Mouse (Mus musculus) hindbrain, postnatal 0 days (tissue): ENCODE results near the gene Olfr639. TPM values are rescaled to one million over a fixed set of nuclear protein-coding genes. Genes with fewer than 3 reads are reported as not detected.
"Not testable (repeated sequence)": the region's sequence is repeated elsewhere in the genome, so short reads cannot be mapped to it uniquely, and the experiment has no call there.

ENCODE experiments used
- ATAC-seq: fragments of 200-750 bp; cut with Nextera tagmentation; 2 replicates; pipeline ENCODE4 v1.8.0; 2017; ENCODE audit warnings: mild to moderate bottlenecking, moderate TSS enrichment, moderate library complexity
- DNase-seq: peaks from one replicate; pipeline ENCODE4 v3.0.0-alpha.2; 2015; ENCODE audit warnings: low spot score
- H3K27ac ChIP-seq: fragments of 300-500 bp; sonication (generic); 2 replicates; pipeline ENCODE4 v1.5.1; 2014; ENCODE audit warnings: mild to moderate bottlenecking
- H3K27me3 ChIP-seq: fragments of 300-500 bp; sonication (generic); 2 replicates; pipeline ENCODE4 v1.6.1; 2014; ENCODE audit warnings: low read length, mixed read lengths; ENCODE audit not compliant: insufficient read depth
- H3K36me3 ChIP-seq: fragments of 300-500 bp; sonication (generic); 2 replicates; pipeline ENCODE4 v1.6.1; 2014; ENCODE audit warnings: low read length, mixed read lengths; ENCODE audit not compliant: insufficient read depth
- H3K4me1 ChIP-seq: fragments of 300-500 bp; sonication (generic); 2 replicates; pipeline ENCODE4 v1.6.1; 2014; ENCODE audit warnings: antibody characterized with exemption, low read length, mixed read lengths; ENCODE audit not compliant: insufficient read depth
- H3K4me2 ChIP-seq: fragments of 300-500 bp; sonication (generic); 2 replicates; pipeline ENCODE4 v1.6.1; 2014; ENCODE audit warnings: low read depth, mild to moderate bottlenecking, low read length, moderate library complexity, mixed read lengths
- H3K4me3 ChIP-seq: fragments of 300-500 bp; sonication (generic); 2 replicates; pipeline ENCODE4 v1.5.1; 2014; ENCODE audit warnings: low read length
- H3K9ac ChIP-seq: fragments of 300-500 bp; sonication (generic); replicated peaks from 2 replicates; pipeline ENCODE4 v1.6.1; 2014; ENCODE audit warnings: mild to moderate bottlenecking, low read length, moderate library complexity, mixed read lengths
- H3K9me3 ChIP-seq: fragments of 300-500 bp; sonication (generic); 2 replicates; pipeline ENCODE4 v1.6.1; 2016; ENCODE audit warnings: low read length, mixed read lengths
- CTCF ChIP-seq: IDR thresholded peaks from 2 replicates; pipeline ENCODE4 v1.5.1; 2016; ENCODE audit warnings: antibody characterized with exemption, control low read depth, low read depth
- WGBS: fragments of 180-500 bp; shearing (Covaris S2); extraction: QIAGEN DNeasy Blood & Tissue Kit; methylation state at CpG from one replicate; pipeline ENCODE4 v1.1.7; 2014; 5-methylcytosine and 5-hydroxymethylcytosine counted together
- polyA plus RNA-seq: library from polyadenylated mRNA; unstranded; fragments of >200 nt; fragmentation: Nextera tagmentation; extraction: Ambion mirVana; gene quantifications from 2 replicates; pipeline ENCODE4 v1.2.1, GENCODE M21; 2015
- total RNA-seq: library from RNA; depleted of rRNA; stranded (reverse); fragments of >200 nt; gene quantifications from 2 replicates; pipeline ENCODE4 v1.2.3, GENCODE M21; 2014; rRNA removed

Gene Olfr639
- total and polyA plus RNA-seq, 2 experiments from 2014 or later = 0.03 TPM; not detected in 1

DNA sequence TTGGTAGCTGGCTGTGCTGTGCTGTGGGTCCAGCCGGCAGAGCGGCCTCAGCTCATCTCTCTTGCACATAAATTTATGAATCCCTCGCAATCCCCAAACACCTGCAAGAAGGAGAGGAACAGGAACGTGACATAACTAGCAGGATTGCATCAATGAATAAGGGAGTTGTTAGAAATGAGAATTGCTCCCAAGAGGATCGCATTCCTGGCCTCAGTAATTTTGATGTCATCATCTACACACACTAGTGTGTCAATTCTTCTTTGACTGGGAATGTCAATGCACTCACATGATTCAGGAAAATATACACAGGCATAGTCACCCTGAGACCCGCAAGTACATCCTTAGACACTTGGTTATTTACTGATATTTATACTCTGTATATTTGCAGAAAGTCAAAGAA is 8.4 kb upstream of the Olfr639 start, which contains the start of gene Olfr640:
Gene Olfr640, minus strand, starts transcription at position 101 of the 400 bp plus-strand sequence.
- H3K4me3 ChIP-seq = no peak within 1 kb of the TSS
- no peaks in the 10 kb centered on the region for H3K27me3 ChIP-seq
- WGBS = 78% methylated on average over 6 of the region's 6 CpGs
- no peaks in the 10 kb centered on the region for H3K9me3 ChIP-seq
- H3K9ac ChIP-seq = no peak within 1 kb of the TSS
- DNase-seq (no peak), ATAC-seq (no peak)
- no peak for TF ChIP-seq CTCF
- H3K4me2 ChIP-seq = no peak within 1 kb of the TSS
- H3K27ac ChIP-seq = no peak within 1 kb of the TSS
- no peaks in the 10 kb centered on the region for H3K36me3 ChIP-seq
- H3K4me1 ChIP-seq = no peaks in the 10 kb centered on the region

DNA sequence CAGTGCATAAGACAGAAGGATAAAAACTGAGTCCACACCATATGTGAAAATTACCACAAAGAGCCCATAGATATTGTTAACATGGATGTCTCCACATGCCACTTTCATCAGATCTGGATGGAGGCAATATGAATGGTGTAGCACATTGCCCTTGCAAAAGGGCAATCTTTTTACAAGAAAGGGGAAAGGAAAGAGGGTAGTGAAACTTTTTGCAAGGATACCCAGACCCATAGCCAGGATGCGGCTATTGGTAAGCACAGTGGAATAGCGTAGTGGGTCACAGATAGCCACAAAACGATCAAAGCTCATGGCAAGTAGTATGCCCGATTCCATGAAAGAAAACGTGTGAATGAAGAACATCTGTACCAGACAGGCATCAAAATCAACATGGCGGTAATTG is 4.5 kb upstream of the Olfr639 start:
- H3K36me3 ChIP-seq = no peaks in the 10 kb centered on the region
- 91% methylated on average over 6 of the region's 6 CpGs for WGBS
- no peak for TF ChIP-seq CTCF
- H3K9ac ChIP-seq = no peak overlapping the region
- no peak overlapping the region for H3K4me3 ChIP-seq
- H3K27me3 ChIP-seq = no peaks in the 10 kb centered on the region
- no peak for DNase-seq
- no peak overlapping the region for H3K4me2 ChIP-seq
- H3K9me3 ChIP-seq = no peaks in the 10 kb centered on the region
- no peak overlapping the region for H3K27ac ChIP-seq
- H3K4me1 ChIP-seq = no peaks in the 10 kb centered on the region
- ATAC-seq = no peak

DNA sequence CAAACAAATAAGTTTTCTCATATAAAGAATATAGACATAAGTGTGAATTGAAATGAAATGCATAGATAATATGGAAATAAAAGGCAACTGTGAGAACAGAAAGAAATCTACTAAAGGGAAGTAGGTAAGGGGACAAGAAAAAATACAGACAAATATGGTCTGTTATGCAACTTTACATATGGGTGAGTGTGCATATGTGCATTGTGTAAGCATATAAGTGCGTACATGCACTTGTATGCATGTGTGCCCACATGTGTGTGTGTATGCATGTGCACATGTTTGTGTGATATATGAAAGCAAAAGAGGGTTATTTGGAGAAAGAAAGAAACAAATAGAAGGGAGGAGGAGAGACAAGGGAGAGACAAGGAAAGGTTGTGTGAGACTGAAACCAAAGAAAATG is 1.9 kb upstream of the Olfr639 start:
- no peak for TF ChIP-seq CTCF
- ATAC-seq (no peak), DNase-seq (no peak)
- no peaks in the 10 kb centered on the region for H3K4me1 ChIP-seq
- H3K4me3 ChIP-seq = no peak overlapping the region
- H3K4me2 ChIP-seq = no peak overlapping the region
- no peaks in the 10 kb centered on the region for H3K9me3 ChIP-seq
- H3K27ac ChIP-seq = no peak overlapping the region
- no peak overlapping the region for H3K9ac ChIP-seq
- H3K36me3 ChIP-seq = no peaks in the 10 kb centered on the region
- no peaks in the 10 kb centered on the region for H3K27me3 ChIP-seq
- 88% methylated on average over 1 of the region's 1 CpGs for WGBS

DNA sequence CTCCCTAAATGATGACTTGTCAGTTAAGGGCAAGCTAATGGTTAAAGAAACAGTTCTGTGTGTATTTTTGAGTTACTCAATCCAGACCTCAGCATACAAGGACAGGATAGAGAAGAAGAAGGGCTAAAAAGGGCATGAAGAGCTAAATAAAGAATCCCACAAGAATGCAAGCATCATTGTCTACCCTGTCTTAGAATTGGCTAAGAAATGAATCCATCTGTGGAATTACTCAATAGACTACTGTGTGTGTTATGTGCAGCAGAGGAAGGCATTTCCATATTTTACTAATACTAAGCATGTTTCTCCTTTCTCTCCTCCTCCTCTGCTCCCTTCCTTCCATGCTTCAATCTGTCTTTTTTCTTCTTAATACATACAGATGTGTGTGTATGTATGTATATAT is 18.0 kb downstream of the Olfr639 start:
- ATAC-seq (no peak), DNase-seq (no peak)
- no peak overlapping the region for H3K9ac ChIP-seq
- H3K27me3 ChIP-seq = no peaks in the 10 kb centered on the region
- H3K4me3 ChIP-seq = no peak overlapping the region
- H3K4me1 ChIP-seq = no peaks in the 10 kb centered on the region
- H3K9me3 ChIP-seq = no peaks in the 10 kb centered on the region
- no peak for TF ChIP-seq CTCF
- no peak overlapping the region for H3K4me2 ChIP-seq
- no peaks in the 10 kb centered on the region for H3K36me3 ChIP-seq
- no peak overlapping the region for H3K27ac ChIP-seq

DNA sequence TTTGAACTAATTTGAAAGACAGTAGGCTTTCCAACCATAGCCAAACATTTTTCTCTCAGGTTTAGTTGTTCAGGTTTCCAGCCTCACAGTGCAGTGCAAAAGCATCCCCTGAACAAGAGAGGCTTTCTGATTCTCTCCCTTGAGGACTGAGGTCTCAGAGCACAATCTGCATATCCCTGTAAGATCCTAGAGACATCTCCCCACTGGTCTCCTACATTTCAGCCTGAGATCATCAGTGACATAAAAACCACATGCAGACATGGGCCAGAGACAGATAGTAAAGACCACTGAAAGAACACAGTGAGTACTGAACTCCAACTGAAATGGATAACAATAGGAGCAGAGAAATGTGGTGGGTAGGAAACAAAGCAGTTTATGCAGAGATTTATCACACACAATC is 18.7 kb downstream of the Olfr639 start, which contains the start of gene Olfr638:
Gene Olfr638, plus strand, starts transcription at position 301 of the 400 bp plus-strand sequence.
- no peak for ATAC-seq
- H3K36me3 ChIP-seq = no peaks in the 10 kb centered on the region
- no peaks in the 10 kb centered on the region for H3K27me3 ChIP-seq
- H3K9me3 ChIP-seq = no peaks in the 10 kb centered on the region
- DNase-seq = no peak
- H3K4me2 ChIP-seq = no peak within 1 kb of the TSS
- TF ChIP-seq CTCF = no peak
- no peak within 1 kb of the TSS for H3K9ac ChIP-seq
- no peak within 1 kb of the TSS for H3K4me3 ChIP-seq
- no peaks in the 10 kb centered on the region for H3K4me1 ChIP-seq
- H3K27ac ChIP-seq = no peak within 1 kb of the TSS

DNA sequence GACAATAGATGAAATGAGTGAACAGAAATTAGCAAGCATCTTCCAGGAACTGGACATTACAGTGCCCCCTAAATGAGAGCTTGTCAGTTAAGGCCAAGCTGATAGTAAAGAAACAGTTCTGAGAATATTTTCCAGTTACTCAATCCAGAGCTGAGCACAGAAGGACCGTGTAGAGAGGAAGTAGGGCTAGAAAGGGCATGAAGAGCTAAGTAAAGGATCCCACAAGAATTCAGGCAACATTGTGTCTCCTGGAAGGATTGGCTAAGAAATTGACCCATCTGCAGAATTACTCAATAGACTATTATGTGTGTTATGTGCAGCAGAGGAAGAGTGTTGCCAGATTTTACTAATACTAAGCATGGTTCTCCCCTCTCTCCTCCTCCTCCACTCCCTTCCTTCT is 45.3 kb downstream of the Olfr639 start:
- no peak overlapping the region for H3K4me3 ChIP-seq
- H3K27me3 ChIP-seq = no peaks in the 10 kb centered on the region
- no peaks in the 10 kb centered on the region for H3K36me3 ChIP-seq
- H3K9ac ChIP-seq = no peak overlapping the region
- no peaks in the 10 kb centered on the region for H3K9me3 ChIP-seq
- no peak for ATAC-seq
- no peak for DNase-seq
- no peak for TF ChIP-seq CTCF
- H3K4me1 ChIP-seq = no peaks in the 10 kb centered on the region
- H3K27ac ChIP-seq = no peak overlapping the region
- no peak overlapping the region for H3K4me2 ChIP-seq
- WGBS = 73% methylated on average over 1 of the region's 1 CpGs

DNA sequence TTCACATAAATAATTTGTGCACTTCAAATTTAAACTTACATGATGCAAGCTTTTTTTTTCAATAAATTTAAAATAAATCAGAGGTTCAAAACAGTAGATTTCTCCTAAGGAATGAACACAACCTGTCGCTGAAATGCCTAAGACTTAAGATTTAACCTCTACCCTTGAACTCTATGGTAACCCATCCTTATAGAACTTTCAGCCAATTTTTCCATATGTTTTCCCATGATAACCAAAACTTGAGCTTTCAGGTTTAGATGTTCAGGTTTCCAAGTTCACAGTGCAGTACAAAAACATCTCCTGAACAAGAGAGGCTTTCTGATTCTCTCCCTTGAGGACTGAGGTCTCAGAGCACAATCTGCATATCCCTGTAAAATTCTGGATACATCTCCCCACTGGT is 46.3 kb downstream of the Olfr639 start, which contains the start of gene Olfr635:
Gene Olfr635, plus strand, starts transcription at position 301 of the 400 bp plus-strand sequence.
- Histone ChIP-seq H3K27me3 (no peaks in the 10 kb centered on the region), H3K36me3 (no peaks in the 10 kb centered on the region), H3K9ac (no peak within 1 kb of the TSS), H3K4me1 (no peaks in the 10 kb centered on the region), H3K4me3 (no peak within 1 kb of the TSS), H3K4me2 (no peak within 1 kb of the TSS), H3K27ac (no peak within 1 kb of the TSS), H3K9me3 (no peaks in the 10 kb centered on the region)
- 76% methylated on average over 1 of the region's 1 CpGs for WGBS
- DNase-seq (no peak), ATAC-seq (no peak)
- TF ChIP-seq CTCF = no peak

DNA sequence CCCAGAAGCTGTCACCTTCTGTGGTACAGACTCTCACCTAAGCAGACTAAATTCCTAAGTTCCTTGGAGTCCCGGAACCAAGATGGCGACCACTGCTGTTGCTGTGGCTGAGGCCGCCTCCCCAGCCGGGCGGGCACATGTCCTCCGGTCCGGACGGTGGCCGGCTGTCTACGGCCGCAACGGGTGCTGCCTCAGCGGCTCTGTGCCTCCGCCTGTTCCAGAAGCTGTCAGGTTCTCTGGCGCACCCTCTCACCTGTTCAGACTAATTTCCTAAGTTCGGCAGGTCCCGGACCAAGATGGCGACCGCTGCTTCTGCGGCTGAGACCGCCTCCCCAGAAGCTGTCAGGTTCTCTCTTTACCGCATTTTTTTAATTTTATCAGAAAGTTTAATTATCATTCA is 50.2 kb downstream of the Olfr639 start:
- H3K9ac ChIP-seq, H3K4me1 ChIP-seq, DNase-seq, H3K9me3 ChIP-seq, H3K27me3 ChIP-seq, H3K27ac ChIP-seq, H3K4me3 ChIP-seq, ATAC-seq, H3K4me2 ChIP-seq, H3K36me3 ChIP-seq: not testable (repeated sequence)
- WGBS = 96% methylated on average over 22 of the region's 22 CpGs

Other genes starting within 250 kb of the Olfr639 start
Only the 30 nearest of the 32 such genes appear.
- gene Olfr67, start 225.5 kb downstream of the Olfr639 start, total RNA-seq = not detected in 2 replicates
- not detected in 2 replicates for gene Olfr67, start 225.5 kb downstream of the Olfr639 start, polyA plus RNA-seq
- 146 and 311 TPM in 2 replicates for gene Hbb-bt, start 203.3 kb downstream of the Olfr639 start, total RNA-seq
- gene Hbb-bt, start 203.3 kb downstream of the Olfr639 start, polyA plus RNA-seq = 213 and 218 TPM in 2 replicates
- gene Hbb-bs, start 189.2 kb downstream of the Olfr639 start, total RNA-seq = 1,334 and 1,616 TPM in 2 replicates
- 849 and 1,064 TPM in 2 replicates for gene Hbb-bs, start 189.2 kb downstream of the Olfr639 start, polyA plus RNA-seq
- gene Hbb-bh2, start 176.8 kb downstream of the Olfr639 start, total RNA-seq = not detected in 2 replicates
- gene Hbb-bh2, start 176.8 kb downstream of the Olfr639 start, polyA plus RNA-seq = not detected in 2 replicates
- not detected in 2 replicates for gene Hbb-bh1, start 174.1 kb downstream of the Olfr639 start, total RNA-seq
- gene Hbb-bh1, start 174.1 kb downstream of the Olfr639 start, polyA plus RNA-seq = not detected in 2 replicates
- not detected in 2 replicates for gene Hbb-y, start 164.1 kb downstream of the Olfr639 start, total RNA-seq
- 0.30 and 1.1 TPM in 2 replicates for gene Hbb-y, start 164.1 kb downstream of the Olfr639 start, polyA plus RNA-seq
- gene Olfr66, start 131.1 kb downstream of the Olfr639 start, total RNA-seq = not detected in 2 replicates
- gene Olfr66, start 131.1 kb downstream of the Olfr639 start, polyA plus RNA-seq = not detected in 2 replicates
- gene Olfr64, start 122.8 kb downstream of the Olfr639 start, total RNA-seq = not detected in 2 replicates
- not detected in 2 replicates for gene Olfr64, start 122.8 kb downstream of the Olfr639 start, polyA plus RNA-seq
- gene Olfr65, start 113.8 kb downstream of the Olfr639 start, total RNA-seq = not detected in 2 replicates
- gene Olfr65, start 113.8 kb downstream of the Olfr639 start, polyA plus RNA-seq = not detected in 2 replicates
- not detected in 2 replicates for gene Olfr631, start 88.5 kb downstream of the Olfr639 start, total RNA-seq
- not detected in 2 replicates for gene Olfr631, start 88.5 kb downstream of the Olfr639 start, polyA plus RNA-seq
- not detected in 2 replicates for gene Olfr632, start 83.0 kb downstream of the Olfr639 start, total RNA-seq
- gene Olfr632, start 83.0 kb downstream of the Olfr639 start, polyA plus RNA-seq = not detected in 2 replicates
- gene Olfr633, start 72.9 kb downstream of the Olfr639 start, total RNA-seq = not detected in 2 replicates
- gene Olfr633, start 72.9 kb downstream of the Olfr639 start, polyA plus RNA-seq = not detected in 2 replicates
- gene Olfr635, start 46.2 kb downstream of the Olfr639 start, total RNA-seq = not detected in 2 replicates
- gene Olfr635, start 46.2 kb downstream of the Olfr639 start, polyA plus RNA-seq = not detected in 2 replicates
- not detected in 2 replicates for gene Olfr638, start 18.6 kb downstream of the Olfr639 start, total RNA-seq
- not detected in 2 replicates for gene Olfr638, start 18.6 kb downstream of the Olfr639 start, polyA plus RNA-seq
- gene Olfr640, start 8.3 kb upstream of the Olfr639 start, total RNA-seq = not detected in 2 replicates
- gene Olfr640, start 8.3 kb upstream of the Olfr639 start, polyA plus RNA-seq = not detected in 2 replicates
- gene Olfr641, start 18.1 kb upstream of the Olfr639 start, total RNA-seq = not detected in 2 replicates
- gene Olfr641, start 18.1 kb upstream of the Olfr639 start, polyA plus RNA-seq = not detected in 2 replicates
- gene Olfr642, start 35.4 kb upstream of the Olfr639 start, total RNA-seq = not detected in 2 replicates
- not detected in 2 replicates for gene Olfr642, start 35.4 kb upstream of the Olfr639 start, polyA plus RNA-seq
- gene 4930516K23Rik, start 44.1 kb upstream of the Olfr639 start, total RNA-seq = not detected in 2 replicates
- gene 4930516K23Rik, start 44.1 kb upstream of the Olfr639 start, polyA plus RNA-seq = not detected in 2 replicates
- not detected in 2 replicates for gene Olfr644, start 54.6 kb upstream of the Olfr639 start, total RNA-seq
- gene Olfr644, start 54.6 kb upstream of the Olfr639 start, polyA plus RNA-seq = not detected in 2 replicates
- not detected in 2 replicates for gene Olfr645, start 68.2 kb upstream of the Olfr639 start, total RNA-seq
- not detected in 2 replicates for gene Olfr645, start 68.2 kb upstream of the Olfr639 start, polyA plus RNA-seq
- not detected in 2 replicates for gene Olfr646, start 87.6 kb upstream of the Olfr639 start, total RNA-seq
- gene Olfr646, start 87.6 kb upstream of the Olfr639 start, polyA plus RNA-seq = not detected in 2 replicates
- gene Ubqln5, start 112.5 kb upstream of the Olfr639 start, total RNA-seq = not detected in 2 replicates
- gene Ubqln5, start 112.5 kb upstream of the Olfr639 start, polyA plus RNA-seq = not detected in 2 replicates
- not detected in 2 replicates for gene Olfr643, start 120.1 kb upstream of the Olfr639 start, total RNA-seq
- not detected in 2 replicates for gene Olfr643, start 120.1 kb upstream of the Olfr639 start, polyA plus RNA-seq
- not detected in 2 replicates for gene Ubqln3, start 126.0 kb upstream of the Olfr639 start, total RNA-seq
- not detected in 2 replicates for gene Ubqln3, start 126.0 kb upstream of the Olfr639 start, polyA plus RNA-seq
- gene Ubqlnl, start 133.3 kb upstream of the Olfr639 start, total RNA-seq = not detected in 2 replicates
- not detected in 2 replicates for gene Ubqlnl, start 133.3 kb upstream of the Olfr639 start, polyA plus RNA-seq
- gene Olfm5, start 147.5 kb upstream of the Olfr639 start, total RNA-seq = not detected in 2 replicates
- gene Olfm5, start 147.5 kb upstream of the Olfr639 start, polyA plus RNA-seq = not detected in 2 replicates
- gene Olfr648, start 166.1 kb upstream of the Olfr639 start, total RNA-seq = not detected in 2 replicates
- gene Olfr648, start 166.1 kb upstream of the Olfr639 start, polyA plus RNA-seq = 0.37 and 0.40 TPM in 2 replicates
- gene Olfr649, start 178.7 kb upstream of the Olfr639 start, total RNA-seq = not detected in 2 replicates
- gene Olfr649, start 178.7 kb upstream of the Olfr639 start, polyA plus RNA-seq = not detected in 2 replicates
- 0.29 and 0.37 TPM in 2 replicates for gene Trim6, start 201.5 kb upstream of the Olfr639 start, total RNA-seq
- 0.68 and 0.91 TPM in 2 replicates for gene Trim6, start 201.5 kb upstream of the Olfr639 start, polyA plus RNA-seq
- gene Trim34a, start 227.2 kb upstream of the Olfr639 start, total RNA-seq = 1.3 and 1.9 TPM in 2 replicates
- gene Trim34a, start 227.2 kb upstream of the Olfr639 start, polyA plus RNA-seq = 1.1 and 1.6 TPM in 2 replicates